Mouse (Mus musculus): ENCODE measurements around the gene Apol7a.
A peak's percentile ranks its signal among the peaks of the same experiment; 100 is the strongest.

The Apol7a gene

GRCm38 (mm10) chr15:77370588-77370987 lies 28.3 kb downstream of the Apol7a start:
- DNase-seq (ENCODE audit: low spot score): no peak

DNA sequence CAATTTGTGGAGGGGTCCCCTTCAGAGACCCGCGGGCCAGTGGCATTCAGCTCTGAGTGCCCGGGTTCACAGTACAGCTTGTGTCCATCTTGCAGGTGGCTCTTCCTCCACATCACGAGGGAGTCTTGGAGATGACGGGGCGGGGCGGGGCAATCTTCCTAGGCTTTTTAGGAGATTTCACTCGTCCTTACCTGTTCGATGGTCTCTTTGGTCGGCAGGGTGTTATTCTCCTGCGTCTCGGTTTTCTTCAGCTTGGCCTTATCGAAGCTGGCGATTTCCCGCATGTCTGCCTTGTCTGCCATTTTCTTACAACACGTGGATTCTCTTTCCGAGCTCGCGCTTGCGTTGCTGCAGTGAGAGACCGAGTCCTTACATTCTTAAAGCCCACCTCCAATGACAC lies 28.9 kb downstream of the Apol7a start:
- DNase-seq (ENCODE audit: low spot score): no peak

- DNase-seq (ENCODE audit: low spot score): peak; percentile 40
These were observed 30.0 kb downstream of the Apol7a start for GRCm38 (mm10) chr15:77368818-77369320.

DNA sequence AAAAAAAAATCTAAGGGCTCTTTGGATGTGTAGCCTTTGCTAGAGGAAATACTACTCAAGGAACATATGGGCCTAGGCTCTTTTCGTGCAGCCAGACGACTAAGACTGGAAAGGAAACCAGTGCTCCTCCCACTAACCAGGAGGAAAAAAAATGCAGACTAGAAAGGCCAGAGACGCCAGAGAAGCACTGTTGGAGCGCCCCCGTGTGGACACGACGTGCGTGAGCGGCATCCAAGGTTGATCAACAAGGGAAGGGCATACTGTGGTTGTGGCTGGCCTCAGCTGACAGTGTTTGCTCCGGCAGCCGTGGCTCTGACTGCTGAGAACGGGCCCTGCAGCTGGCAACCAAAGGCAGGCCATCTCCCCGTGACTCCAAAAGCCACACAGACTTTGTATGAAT lies 30.8 kb downstream of the Apol7a start:
- DNase-seq (ENCODE audit: low spot score): peak; percentile 94

GRCm38 (mm10) chr15:77367504-77367903 lies 31.4 kb downstream of the Apol7a start:
- DNase-seq (ENCODE audit: low spot score): no peak

DNA sequence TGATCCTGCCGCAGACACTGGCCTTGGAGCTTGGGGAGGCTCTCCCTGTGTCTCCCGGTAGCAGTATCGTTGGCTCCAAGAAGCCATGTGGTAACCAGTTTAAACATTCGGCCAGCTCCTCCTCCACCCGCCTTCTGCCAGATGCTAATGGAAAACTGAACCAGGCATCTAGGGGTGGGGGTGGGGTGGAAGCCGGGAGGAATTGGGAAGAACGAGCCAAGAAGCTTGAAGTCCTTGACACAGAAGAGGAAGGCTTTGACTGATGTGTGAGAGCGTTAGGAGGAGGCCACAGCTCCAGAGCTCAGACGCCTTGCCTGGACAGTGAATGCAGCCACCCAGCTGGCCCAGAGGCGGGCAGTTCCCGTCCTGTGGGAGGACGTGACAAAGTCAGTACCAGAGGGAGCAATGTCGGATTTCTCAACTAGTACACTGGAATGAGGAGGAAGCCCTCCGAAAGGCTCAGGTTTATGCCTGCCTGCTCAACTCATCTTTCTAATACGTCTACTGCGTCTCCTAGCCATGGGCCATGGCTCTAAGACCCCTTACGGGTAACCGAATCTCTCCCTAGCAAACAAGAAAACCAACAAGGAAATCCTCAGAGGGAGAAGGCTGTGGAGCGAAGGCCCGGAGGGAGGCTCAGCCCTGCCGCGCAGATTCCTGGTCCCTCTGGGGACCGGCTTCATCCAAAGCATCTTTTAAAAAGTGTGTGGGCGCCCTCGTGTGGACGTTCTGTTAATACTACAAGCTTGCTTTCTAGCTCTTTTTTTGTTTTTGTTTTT lies 32.0 kb downstream of the Apol7a start:
- DNase-seq (ENCODE audit: low spot score): peak; percentile 80

GRCm38 (mm10) chr15:77365700-77366570 lies 33.0 kb downstream of the Apol7a start:
- DNase-seq (ENCODE audit: low spot score): no peak

DNA sequence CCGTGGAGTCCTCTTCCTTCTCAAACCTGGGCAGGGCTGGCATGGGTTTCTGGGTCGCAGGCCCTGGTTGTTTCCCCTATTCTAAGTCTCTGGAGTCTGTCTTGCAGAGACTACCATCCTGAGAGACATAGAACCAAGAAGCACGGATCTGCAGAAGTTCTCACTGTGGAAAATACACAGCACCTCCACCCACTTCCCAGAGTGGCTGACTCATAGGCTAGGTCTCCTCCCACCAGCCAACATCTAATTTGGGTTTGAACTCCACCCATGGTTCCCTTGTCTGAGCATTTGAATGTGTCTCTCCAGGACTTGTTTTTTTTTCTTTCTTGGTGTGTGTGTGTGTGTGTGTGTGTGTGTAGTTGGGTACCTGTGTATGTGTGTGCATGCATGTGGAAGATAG lies 34.9 kb downstream of the Apol7a start:
- no peak for DNase-seq (ENCODE audit: low spot score)

DNA sequence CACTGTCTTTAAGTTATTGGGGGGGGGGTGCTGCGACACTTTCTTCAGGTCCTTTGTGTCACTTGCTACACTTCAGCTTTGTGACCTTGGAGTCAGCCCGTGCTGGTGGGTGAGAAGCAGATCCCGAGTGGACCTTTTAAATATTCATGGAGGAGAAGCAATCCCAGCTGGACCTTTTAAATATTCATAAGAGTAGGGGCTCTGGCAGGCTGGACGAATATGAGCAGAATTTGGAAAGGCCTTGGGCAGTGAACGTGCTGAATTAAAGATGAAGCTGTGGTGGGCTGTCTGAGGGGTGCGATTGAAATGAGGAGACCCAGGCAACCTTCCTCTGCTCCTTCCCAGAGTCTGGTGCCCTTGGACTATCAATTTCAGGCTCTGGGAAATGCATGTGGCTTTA lies 35.3 kb downstream of the Apol7a start:
- no peak for DNase-seq (ENCODE audit: low spot score)

DNA sequence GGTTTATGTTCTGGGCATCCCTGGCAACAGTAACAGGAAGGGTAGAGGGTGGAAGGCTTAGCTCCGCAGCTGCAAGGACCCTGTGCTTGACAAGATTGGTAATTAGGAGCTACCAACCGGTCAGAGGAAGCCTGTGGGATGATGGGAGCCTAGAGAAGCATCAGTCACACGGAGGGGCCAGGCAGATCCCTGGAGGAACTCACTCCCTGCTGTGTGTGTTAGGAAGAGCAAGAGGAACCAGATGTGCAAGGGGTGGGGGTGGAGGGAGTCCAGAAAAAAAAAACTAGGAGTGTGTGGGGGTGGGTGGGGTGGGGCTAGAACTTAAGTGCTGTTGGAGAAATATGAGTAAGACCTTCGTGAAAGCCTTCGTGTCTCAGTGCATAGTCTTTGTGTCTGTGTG lies 36.0 kb downstream of the Apol7a start:
- no peak for DNase-seq (ENCODE audit: low spot score)

- no peak for DNase-seq (ENCODE audit: low spot score)
These were observed 39.0 kb downstream of the Apol7a start for GRCm38 (mm10) chr15:77359905-77360304.

GRCm38 (mm10) chr15:77359486-77359885 lies 39.4 kb downstream of the Apol7a start:
- no peak for DNase-seq (ENCODE audit: low spot score)

GRCm38 (mm10) chr15:77359084-77359483 lies 39.8 kb downstream of the Apol7a start:
- no peak for DNase-seq (ENCODE audit: low spot score)

GRCm38 (mm10) chr15:77358320-77359040 lies 40.4 kb downstream of the Apol7a start:
- peak; percentile 78 for DNase-seq (ENCODE audit: low spot score)

DNA sequence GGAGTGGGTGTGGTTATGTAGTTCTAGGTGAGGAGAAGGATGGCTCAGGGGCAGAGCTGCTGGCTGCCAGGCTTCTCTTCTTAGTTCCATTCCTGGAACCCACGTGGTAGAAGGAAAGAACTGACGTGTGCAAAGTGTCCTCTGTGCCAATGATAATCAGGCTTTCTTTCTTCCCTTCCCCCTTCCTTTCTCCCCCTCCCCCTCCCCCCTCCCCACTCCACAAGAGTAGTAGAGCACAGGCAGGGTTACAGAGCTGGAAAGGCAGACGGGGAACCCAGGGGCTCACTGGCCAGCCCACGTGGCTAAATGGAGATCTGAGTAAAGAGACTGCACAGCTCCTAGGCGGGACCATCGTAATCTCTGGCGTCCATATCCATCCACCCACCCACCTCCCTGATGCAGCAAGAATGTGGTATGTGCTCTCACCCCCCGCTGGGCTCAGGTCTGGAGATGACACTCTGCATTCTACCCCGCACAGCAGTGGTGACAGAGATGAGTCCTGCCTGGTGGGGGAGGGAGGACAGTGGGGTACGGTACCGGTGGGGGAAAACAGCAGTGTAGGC lies 42.6 kb downstream of the Apol7a start:
- DNase-seq (ENCODE audit: low spot score): no peak

DNA sequence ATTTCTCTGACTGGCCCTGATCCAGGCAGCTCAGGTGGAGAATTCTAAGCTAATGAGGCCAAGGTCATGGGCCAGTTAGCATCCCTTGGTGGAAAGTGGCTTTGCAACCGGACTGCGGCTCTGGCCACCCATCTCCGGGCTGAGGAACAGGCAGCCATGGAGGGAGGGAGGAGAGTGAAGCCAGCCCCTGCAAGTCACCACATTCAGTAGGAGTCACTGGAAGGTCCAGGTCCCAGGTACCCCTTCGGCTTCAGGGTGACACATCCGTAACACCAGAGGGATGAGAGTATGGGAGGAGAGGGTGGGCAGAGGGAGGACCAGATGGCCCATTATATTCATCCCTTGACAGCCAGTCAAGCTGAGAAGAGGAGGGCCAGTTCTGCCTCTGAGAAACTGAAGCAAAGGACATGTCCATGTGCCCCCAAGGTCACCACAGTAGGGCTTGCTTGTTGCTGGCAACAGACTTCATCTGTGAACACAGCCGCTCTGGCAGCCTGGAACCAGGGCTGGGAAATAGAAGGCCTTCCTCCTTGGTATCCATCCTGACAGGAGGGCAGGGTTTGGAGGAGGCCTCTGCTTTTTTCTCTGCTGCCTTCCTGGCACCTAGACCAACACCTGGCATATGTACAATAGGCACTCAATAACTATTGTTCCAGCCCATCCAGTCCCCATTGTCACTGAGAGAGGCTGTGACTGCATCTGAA lies 43.9 kb downstream of the Apol7a start:
- DNase-seq (ENCODE audit: low spot score): no peak

DNA sequence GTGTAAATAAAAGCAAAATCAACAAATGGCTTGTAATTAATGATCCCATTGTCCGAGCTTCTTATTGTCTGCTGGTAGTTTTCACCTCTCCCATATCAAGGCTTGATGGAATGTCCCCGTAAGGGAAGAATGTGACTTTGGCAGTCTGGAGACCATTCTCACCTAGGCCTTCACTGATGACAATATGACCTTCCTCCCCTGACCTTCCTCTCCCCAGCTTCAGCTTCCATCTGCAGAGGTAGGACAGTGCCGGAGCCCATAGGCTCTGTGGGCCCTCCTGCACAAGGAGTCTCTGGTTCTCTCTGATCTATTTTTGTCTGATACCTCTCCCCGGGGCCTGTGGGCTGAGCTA lies 44.4 kb downstream of the Apol7a start:
- DNase-seq (ENCODE audit: low spot score): no peak

DNA sequence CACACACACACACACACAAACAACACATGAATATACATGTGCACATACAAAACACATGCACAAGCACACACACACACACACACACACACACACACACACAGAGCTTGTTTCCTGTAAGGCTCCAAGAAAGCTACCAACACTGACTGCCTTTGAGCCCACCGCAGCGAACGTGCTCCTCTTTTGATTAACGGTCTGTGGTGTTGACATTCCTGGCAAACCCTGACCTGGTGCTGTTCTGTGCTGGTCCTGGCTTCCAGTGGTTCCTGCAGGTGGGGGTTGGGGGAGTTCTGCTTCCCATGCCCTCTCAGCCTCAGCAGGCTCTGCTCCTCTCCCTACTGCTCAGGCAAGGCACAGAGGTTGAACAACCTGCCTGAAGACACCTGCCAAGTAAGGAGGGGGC lies 45.1 kb downstream of the Apol7a start:
- no peak for DNase-seq (ENCODE audit: low spot score)

DNA sequence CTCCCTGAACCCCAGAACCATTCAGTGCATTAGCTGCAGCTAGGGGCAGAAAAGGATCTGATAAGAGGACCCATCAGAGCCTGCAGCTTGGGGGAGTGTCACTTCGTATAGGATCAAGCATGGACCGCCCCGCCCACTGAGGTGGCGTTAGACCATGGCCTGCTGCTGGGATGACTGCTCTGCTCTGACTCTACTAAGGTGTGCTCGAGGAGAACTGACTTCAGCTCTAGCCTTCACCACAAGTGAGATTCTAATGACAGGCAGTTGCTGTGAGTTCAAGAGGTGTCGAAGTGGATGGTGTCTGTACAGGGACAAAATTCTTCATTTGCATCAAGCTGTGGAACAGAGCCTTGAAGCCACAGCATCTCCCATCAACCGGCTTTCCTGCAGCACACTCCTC lies 46.0 kb downstream of the Apol7a start:
- DNase-seq (ENCODE audit: low spot score): no peak

- no peak for DNase-seq (ENCODE audit: low spot score)
These were observed 48.8 kb downstream of the Apol7a start for GRCm38 (mm10) chr15:77350117-77350516.

DNA sequence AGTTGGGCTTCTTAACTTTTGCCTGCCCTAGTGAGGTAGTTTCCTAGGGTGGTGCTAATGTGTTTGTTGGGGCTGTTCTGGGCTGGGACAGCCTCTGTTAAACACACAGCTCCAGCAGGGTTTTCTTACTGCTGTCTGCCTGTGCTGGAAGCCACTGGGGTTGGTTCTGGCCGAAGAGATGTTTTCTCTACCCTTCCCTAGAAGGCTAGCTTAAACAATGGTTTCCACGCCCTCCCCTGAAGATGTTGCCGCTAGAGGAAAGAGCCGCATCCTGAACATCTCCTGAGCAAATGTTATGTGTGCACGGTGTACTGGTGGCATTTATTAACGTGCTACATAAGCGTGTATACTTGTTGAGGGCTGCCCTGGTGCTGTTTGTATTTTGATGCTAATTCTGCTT lies 50.8 kb downstream of the Apol7a start:
- DNase-seq (ENCODE audit: low spot score): no peak
